Mouse (Mus musculus) lung, embryonic 14.5 days (tissue): ENCODE measurements around the gene Otop2. TPM values are rescaled to one million over a fixed set of nuclear protein-coding genes. Genes with fewer than 3 reads are reported as not detected.

Source experiments
- ATAC-seq: fragments of 200-750 bp; cut with Nextera tagmentation; 2 replicates; pipeline ENCODE4 v1.8.0; 2017; ENCODE audit warnings: mild to moderate bottlenecking, moderate TSS enrichment, moderate library complexity; ENCODE audit not compliant: insufficient read depth
- DNase-seq: peaks from one replicate; pipeline ENCODE4 v3.0.0-alpha.2; 2015
- H3K27ac ChIP-seq: fragments of 300-500 bp; sonication (generic); 2 replicates; pipeline ENCODE4 v1.5.1; 2014; ENCODE audit warnings: low read depth, mild to moderate bottlenecking, moderate library complexity
- H3K27me3 ChIP-seq: fragments of 300-500 bp; sonication (generic); 2 replicates; pipeline ENCODE4 v1.6.1; 2014; ENCODE audit warnings: low read length, control low read depth; ENCODE audit not compliant: insufficient read depth
- H3K36me3 ChIP-seq: fragments of 300-500 bp; sonication (generic); 2 replicates; pipeline ENCODE4 v1.6.1; 2014; ENCODE audit warnings: control low read depth; ENCODE audit not compliant: insufficient read depth
- H3K4me1 ChIP-seq: fragments of 300-500 bp; sonication (generic); 2 replicates; pipeline ENCODE4 v1.6.1; 2014; ENCODE audit warnings: antibody characterized with exemption, control low read depth; ENCODE audit not compliant: insufficient read depth
- H3K4me2 ChIP-seq: fragments of 300-500 bp; sonication (generic); 2 replicates; pipeline ENCODE4 v1.6.1; 2014; ENCODE audit warnings: mild to moderate bottlenecking
- H3K4me3 ChIP-seq: fragments of 300-500 bp; sonication (generic); 2 replicates; pipeline ENCODE4 v1.5.1; 2014; ENCODE audit warnings: low read depth, low read length
- H3K9ac ChIP-seq: fragments of 300-500 bp; sonication (generic); 2 replicates; pipeline ENCODE4 v1.6.1; 2014
- H3K9me3 ChIP-seq: fragments of 300-500 bp; sonication (generic); 2 replicates; pipeline ENCODE4 v1.6.1; 2016; ENCODE audit warnings: low read depth, low read length, control low read depth
- CTCF ChIP-seq: IDR thresholded peaks from 2 replicates; pipeline ENCODE4 v1.5.1; 2016; ENCODE audit warnings: antibody characterized with exemption, low read depth
- WGBS: fragments of 180-500 bp; shearing (Covaris S2); extraction: QIAGEN DNeasy Blood & Tissue Kit; methylation state at CpG from one replicate; pipeline ENCODE4 v1.1.7; 2014; 5-methylcytosine and 5-hydroxymethylcytosine counted together
- polyA plus RNA-seq: library from polyadenylated mRNA; unstranded; fragments of >200 nt; fragmentation: Nextera tagmentation; extraction: Ambion mirVana; gene quantifications from 2 replicates; pipeline ENCODE4 v1.2.1, GENCODE M21; 2014

The Otop2 gene
- polyA plus RNA-seq, 1 experiment from 2014 or later, result not detected

DNA sequence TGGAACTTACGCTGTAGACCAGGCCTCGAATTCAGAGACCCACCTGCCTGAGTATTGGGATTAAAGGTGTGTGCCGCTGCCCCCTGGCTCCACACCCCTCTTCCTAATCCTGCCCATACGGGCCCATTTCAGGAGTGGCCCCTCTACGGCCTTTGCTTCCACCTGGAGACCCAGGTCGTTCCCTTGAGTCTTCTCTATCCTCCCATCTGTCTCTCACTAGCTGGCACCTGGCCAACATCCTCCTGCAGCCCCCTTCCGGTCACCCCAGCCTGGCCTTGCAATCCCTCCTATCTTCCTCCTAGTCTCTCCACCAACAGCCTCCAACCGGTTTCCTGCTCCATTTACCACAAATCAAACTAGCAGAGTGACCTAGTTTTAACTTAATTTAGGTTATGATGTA, 17.1 kb upstream of the Otop2 start:
- Histone ChIP-seq H3K4me3 (no peak overlapping the region), H3K36me3 (no peaks in the 10 kb centered on the region), H3K9ac (no peak overlapping the region), H3K27me3 (no peaks in the 10 kb centered on the region), H3K27ac (no peak overlapping the region), H3K4me2 (no peak overlapping the region), H3K9me3 (no peaks in the 10 kb centered on the region), H3K4me1 (peaks cover 9% of the 10 kb centered on the region)
- ATAC-seq (no peak), DNase-seq (no peak)
- no peak for TF ChIP-seq CTCF
- WGBS, result 72% methylated on average over 8 of the region's 8 CpGs

DNA sequence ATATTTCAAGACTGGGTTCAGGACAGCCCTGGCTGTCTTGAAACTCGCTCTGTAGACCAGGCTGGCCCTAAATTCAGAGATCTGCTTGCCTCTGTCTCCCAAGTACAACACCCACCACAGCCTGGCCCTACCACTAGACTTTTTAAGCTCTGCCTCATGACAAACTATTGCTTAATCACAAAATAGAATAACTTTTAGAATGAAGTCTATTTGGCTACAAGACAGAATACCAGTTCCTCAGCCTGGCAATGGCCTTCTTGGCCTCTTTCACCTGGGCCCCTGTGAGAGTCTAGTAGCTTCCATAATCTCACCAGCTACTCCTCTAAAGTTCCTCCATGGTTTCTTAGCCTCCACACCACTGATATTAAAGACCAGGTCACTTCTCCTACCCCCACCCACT, 16.6 kb upstream of the Otop2 start:
- no peak for TF ChIP-seq CTCF
- peaks cover 9% of the 10 kb centered on the region for H3K4me1 ChIP-seq
- ATAC-seq, result no peak
- H3K4me2 ChIP-seq, result no peak overlapping the region
- no peaks in the 10 kb centered on the region for H3K27me3 ChIP-seq
- H3K9ac ChIP-seq, result no peak overlapping the region
- H3K9me3 ChIP-seq, result no peaks in the 10 kb centered on the region
- H3K4me3 ChIP-seq, result no peak overlapping the region
- no peaks in the 10 kb centered on the region for H3K36me3 ChIP-seq
- H3K27ac ChIP-seq, result peak overlapping the region; percentile 46; the same call in 1 of the 2 replicates
- DNase-seq, result peak; percentile 4
- WGBS, result 83% methylated on average over 1 of the region's 1 CpGs

DNA sequence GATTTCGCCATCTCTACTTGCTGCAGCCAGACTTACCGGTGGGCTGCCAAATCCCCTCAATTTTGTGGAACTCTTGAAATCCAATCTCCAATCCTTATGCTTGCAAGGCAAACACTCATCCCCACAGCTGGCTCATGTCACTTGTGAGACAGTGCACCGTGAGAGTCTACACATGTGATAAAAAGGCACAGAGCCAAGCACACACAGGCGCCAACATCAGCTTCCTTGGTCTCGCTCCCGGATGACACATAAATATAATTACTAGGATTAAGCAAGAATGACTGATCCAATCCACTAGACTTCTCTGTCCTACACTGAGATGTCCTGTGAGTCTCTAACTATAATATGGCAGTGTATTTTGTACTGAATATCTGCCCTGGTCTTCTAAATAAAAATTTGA, 16.0 kb upstream of the Otop2 start:
- Histone ChIP-seq H3K27me3 (no peaks in the 10 kb centered on the region), H3K36me3 (no peaks in the 10 kb centered on the region), H3K4me1 (peaks cover 9% of the 10 kb centered on the region), H3K4me3 (no peak overlapping the region), H3K27ac (no peak overlapping the region), H3K4me2 (no peak overlapping the region), H3K9ac (no peak overlapping the region), H3K9me3 (no peaks in the 10 kb centered on the region)
- ATAC-seq (peak; percentile 88), DNase-seq (peak; percentile 97)
- no peak for TF ChIP-seq CTCF
- WGBS, result 33% methylated on average over 6 of the region's 6 CpGs

DNA sequence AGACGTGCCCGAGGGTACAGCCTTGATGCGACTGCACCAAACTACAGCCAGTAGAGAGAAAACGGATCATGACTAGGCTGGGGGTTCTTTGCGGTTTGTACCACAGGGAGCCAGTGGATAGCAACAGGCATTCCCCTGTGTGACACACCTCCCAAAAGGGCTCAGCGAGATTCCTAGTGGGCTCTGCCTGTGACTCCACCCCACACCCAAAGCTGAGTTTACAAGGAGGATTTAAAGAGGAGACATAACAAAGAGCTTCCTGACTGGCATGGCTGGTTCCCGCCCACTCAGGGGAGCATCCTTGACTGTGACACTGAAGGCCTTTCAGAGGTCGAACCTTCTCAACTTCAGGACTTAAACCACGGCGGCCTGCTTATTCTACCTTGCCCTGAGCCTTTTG, 15.5 kb upstream of the Otop2 start:
- Histone ChIP-seq H3K36me3 (no peaks in the 10 kb centered on the region), H3K4me2 (no peak overlapping the region), H3K27ac (no peak overlapping the region), H3K9me3 (no peaks in the 10 kb centered on the region), H3K4me3 (no peak overlapping the region), H3K4me1 (peaks cover 9% of the 10 kb centered on the region), H3K9ac (no peak overlapping the region), H3K27me3 (peaks cover 3% of the 10 kb centered on the region; the same call in 1 of the 2 replicates)
- TF ChIP-seq CTCF, result no peak
- ATAC-seq (no peak), DNase-seq (no peak)
- 73% methylated on average over 10 of the region's 10 CpGs for WGBS

DNA sequence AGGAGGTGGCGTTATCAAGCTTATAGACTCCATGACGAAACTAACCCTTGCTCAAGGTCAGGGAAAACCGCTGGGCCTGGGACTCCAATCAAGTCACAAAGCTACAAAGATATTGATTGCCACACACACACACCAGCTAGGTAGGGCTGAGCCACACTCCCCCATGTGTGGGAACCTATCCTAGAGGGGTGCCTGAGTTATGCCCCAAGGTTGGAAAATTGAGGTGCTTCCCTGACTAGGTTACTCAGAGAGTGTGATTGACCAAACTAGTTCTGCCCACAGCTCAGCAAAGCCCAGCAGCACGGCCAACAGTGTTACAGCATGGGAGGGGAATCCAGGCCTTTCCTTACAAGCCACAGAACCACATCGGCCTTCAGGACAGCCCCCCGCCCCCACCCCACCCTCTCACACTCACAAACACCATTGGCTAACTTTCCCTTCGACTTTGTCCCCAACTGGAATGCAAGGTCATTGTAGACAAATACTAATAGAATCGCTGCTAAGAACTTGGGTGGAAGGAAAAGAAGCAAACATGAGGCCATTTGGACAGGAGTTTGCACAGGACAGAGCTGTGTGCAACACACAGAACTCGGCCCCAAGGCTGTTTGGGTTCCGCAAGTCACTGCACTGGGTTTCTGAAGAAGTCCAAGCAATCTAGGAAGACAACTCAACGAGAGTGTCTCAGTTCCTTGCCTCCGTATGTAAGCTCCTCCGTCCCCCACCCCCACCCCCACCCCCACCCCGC, 14.2 kb upstream of the Otop2 start:
- Histone ChIP-seq H3K27ac (0 out of 2 replicates have a peak overlapping the region, but pooled peaks have one; percentile 3), H3K4me3 (no peak overlapping the region), H3K36me3 (no peaks in the 10 kb centered on the region), H3K4me2 (no peak overlapping the region), H3K9me3 (no peaks in the 10 kb centered on the region), H3K4me1 (peaks cover 9% of the 10 kb centered on the region), H3K27me3 (peaks cover 15% of the 10 kb centered on the region), H3K9ac (no peak overlapping the region)
- no peak for TF ChIP-seq CTCF
- WGBS, result 48% methylated on average over 14 of the region's 14 CpGs
- no peak for DNase-seq
- no peak for ATAC-seq

DNA sequence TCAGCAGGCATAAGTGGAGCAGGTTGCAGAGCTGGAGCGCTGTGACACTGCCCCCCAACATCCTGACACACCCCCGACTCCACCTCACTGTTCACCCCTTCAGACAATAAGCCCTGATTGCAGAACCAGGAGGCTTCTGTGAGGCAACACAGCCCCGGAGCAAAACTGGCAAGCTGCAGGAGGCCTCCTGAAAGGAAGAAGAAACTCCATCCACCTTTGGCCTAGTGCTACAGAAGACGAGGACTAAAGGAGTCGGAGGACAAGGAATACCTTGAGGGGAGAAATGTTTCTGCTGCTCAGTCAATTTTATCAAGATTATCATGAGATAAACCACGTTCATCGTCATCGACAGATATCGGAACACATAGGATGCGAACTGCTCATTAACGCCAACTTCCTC, 11.0 kb upstream of the Otop2 start:
- 84% methylated on average over 11 of the region's 11 CpGs for WGBS
- DNase-seq (no peak), ATAC-seq (no peak)

DNA sequence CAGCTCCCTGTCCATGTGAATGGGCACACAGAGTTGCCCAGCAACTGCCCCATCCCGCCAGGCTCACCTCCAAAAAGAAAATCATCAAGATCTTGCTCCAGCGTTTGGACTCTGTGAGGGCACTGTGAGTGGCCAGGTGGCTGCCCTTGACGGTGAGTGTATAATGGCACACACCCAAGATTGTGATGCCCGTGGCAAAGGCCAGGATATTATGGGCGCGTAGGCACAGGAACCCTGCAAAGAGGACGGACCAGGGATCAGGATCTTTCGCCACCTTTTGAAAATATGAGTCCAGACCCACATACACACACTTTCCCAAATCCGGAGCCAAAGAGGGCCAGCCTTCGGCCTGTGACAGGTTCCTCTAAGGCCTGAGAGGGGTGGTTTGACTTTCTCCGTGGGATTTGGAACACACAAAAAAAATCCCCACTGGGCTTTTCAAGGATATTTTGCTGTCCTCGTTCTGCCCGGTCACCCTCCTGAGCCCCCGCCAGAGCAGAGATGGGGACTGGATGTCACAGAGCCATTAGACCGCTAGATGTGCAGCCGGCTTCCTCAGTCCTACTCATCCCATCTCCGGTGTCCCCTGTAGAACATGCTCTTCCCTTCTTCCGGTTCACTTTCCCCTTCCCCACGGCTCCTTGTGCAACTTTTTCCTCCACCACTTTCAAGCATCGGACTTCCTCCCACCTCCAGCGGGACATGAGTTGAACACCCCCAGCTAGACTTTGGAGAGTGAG, 10.3 kb upstream of the Otop2 start:
- no peak overlapping the region for H3K27ac ChIP-seq
- peak overlapping the region; percentile 5; the same call in 1 of the 2 replicates for H3K9ac ChIP-seq
- no peak for ATAC-seq
- WGBS, result 51% methylated on average over 21 of the region's 21 CpGs
- no peaks in the 10 kb centered on the region for H3K36me3 ChIP-seq
- H3K4me1 ChIP-seq, result peaks cover 4% of the 10 kb centered on the region; the same call in 1 of the 2 replicates
- H3K9me3 ChIP-seq, result no peaks in the 10 kb centered on the region
- no peak for DNase-seq
- no peak for TF ChIP-seq CTCF
- H3K4me3 ChIP-seq, result peak overlapping the region; percentile 33
- peaks cover 26% of the 10 kb centered on the region for H3K27me3 ChIP-seq
- peak overlapping the region; percentile 60 for H3K4me2 ChIP-seq

More for the DNA sequence above, 11.0 kb upstream of the Otop2 start:
- TF ChIP-seq CTCF, result no peak
- Histone ChIP-seq H3K27me3 (peaks cover 26% of the 10 kb centered on the region), H3K9me3 (no peaks in the 10 kb centered on the region), H3K9ac (no peak overlapping the region), H3K4me3 (no peak overlapping the region), H3K36me3 (no peaks in the 10 kb centered on the region), H3K4me2 (no peak overlapping the region), H3K27ac (no peak overlapping the region), H3K4me1 (peaks cover 9% of the 10 kb centered on the region)
